Mouse (Mus musculus): ENCODE data around the gene Cyp20a1. TPM values are rescaled to one million over a fixed set of nuclear protein-coding genes. Genes with fewer than 3 reads are reported as not detected.

The Cyp20a1 gene
- total RNA-seq, 2 experiments from 2014 or later, result 25.7 to 31.5 TPM

Other genes starting within 250 kb of the Cyp20a1 start
- gene Carf, start 245.1 kb upstream of the Cyp20a1 start, total RNA-seq (2021), result 10 to 100 TPM; 18.8 to 19.5 TPM
- gene Wdr12, start 244.7 kb upstream of the Cyp20a1 start, total RNA-seq (2021), result 10 to 100 TPM; 24.4 to 25.3 TPM
- 10 to 100 TPM; 40.8 to 43.3 TPM for gene Nbeal1, start 162.7 kb upstream of the Cyp20a1 start, total RNA-seq (2021)
- 10 to 100 TPM; 45.0 to 54.9 TPM for gene Abi2, start 66.3 kb downstream of the Cyp20a1 start, total RNA-seq (2021)
- 10 to 100 TPM; 73.6 to 75.3 TPM for gene Raph1, start 223.8 kb downstream of the Cyp20a1 start, total RNA-seq (2021)